Mouse (Mus musculus) kidney, adult 2 months (tissue): ENCODE results near the gene Mmp28. TPM values are rescaled to one million over a fixed set of nuclear protein-coding genes. Genes with fewer than 3 reads are reported as not detected.
A peak's percentile ranks its signal among the peaks of the same experiment; 100 is the strongest.

Experiments
- DNase-seq: peaks from one replicate; pipeline ENCODE4 v3.0.0; 2021
- H3K27ac ChIP-seq: fragments of 200-500 bp; 2 replicates; pipeline ENCODE4 v1.5.1; 2012; ENCODE audit warnings: low read depth, low read length, control low read depth, inconsistent platforms; ENCODE audit not compliant: insufficient read depth
- H3K27me3 ChIP-seq: fragments of 200-500 bp; replicated peaks from 2 replicates; pipeline ENCODE4 v1.6.1; 2012; ENCODE audit warnings: mild to moderate bottlenecking, moderate library complexity, low read length, inconsistent platforms; ENCODE audit not compliant: control insufficient read depth, insufficient read depth
- H3K36me3 ChIP-seq: fragments of 200-500 bp; 2 replicates; pipeline ENCODE4 v1.6.1; 2012; ENCODE audit warnings: mild to moderate bottlenecking, moderate library complexity, low read length, inconsistent platforms; ENCODE audit not compliant: control insufficient read depth, insufficient read depth
- H3K4me1 ChIP-seq: fragments of 200-500 bp; 2 replicates; pipeline ENCODE4 v1.6.1; 2011; ENCODE audit warnings: low read length; ENCODE audit not compliant: control insufficient read depth, insufficient read depth
- H3K4me3 ChIP-seq: fragments of 200-500 bp; 2 replicates; pipeline ENCODE4 v1.5.1; 2011; ENCODE audit warnings: mild to moderate bottlenecking, low read depth, low read length, control low read depth; ENCODE audit not compliant: insufficient read depth
- CTCF ChIP-seq: fragments of 200-500 bp; conservative IDR thresholded peaks from 2 replicates; pipeline ENCODE4 v1.5.1; 2011; ENCODE audit warnings: low read depth, mild to moderate bottlenecking, control low read depth, low read length, moderate library complexity, mixed read lengths; ENCODE audit not compliant: insufficient read depth, insufficient read length
- POLR2A ChIP-seq: fragments of 200-500 bp; IDR thresholded peaks from one replicate; pipeline ENCODE4 v1.6.1; 2011; ENCODE audit warnings: low read depth, low read length, control low read depth
- WGBS: fragments of 180-500 bp; shearing (Covaris S2); methylation state at CpG from one replicate; pipeline ENCODE4 v1.1.7; 2018; 5-methylcytosine and 5-hydroxymethylcytosine counted together
- polyA plus RNA-seq: library from polyadenylated mRNA; depleted of rRNA; stranded (reverse); fragments of >200 nt; gene quantifications from 2 replicates; pipeline ENCODE4 v1.2.3, GENCODE M21; 2012

Gene Mmp28
- polyA plus RNA-seq, 1 experiment, result 4.3 TPM

DNA sequence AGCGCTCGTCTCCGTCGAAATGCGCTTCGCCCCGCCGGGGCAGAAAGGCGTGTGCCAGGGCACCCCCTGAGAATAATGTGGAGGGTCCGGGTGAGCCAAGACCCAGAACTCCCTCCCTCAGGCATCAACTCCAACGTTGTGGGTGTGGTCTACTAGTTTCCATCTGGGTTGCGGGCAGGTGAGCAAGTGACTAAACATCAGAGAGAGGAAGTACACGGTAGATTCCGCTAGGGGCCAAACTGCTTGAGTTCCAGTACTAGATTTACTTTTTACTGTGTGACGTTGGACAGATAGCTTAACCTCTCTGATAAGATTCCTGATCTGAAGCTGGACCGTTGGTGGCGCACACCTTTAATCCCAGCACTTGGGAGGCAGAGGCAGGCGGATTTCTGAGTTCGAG, 17.9 kb downstream of the Mmp28 start:
- Histone ChIP-seq H3K27me3 (no peaks in the 10 kb centered on the region), H3K27ac (no peak overlapping the region), H3K36me3 (no peaks in the 10 kb centered on the region), H3K4me1 (peaks cover 9% of the 10 kb centered on the region; the same call in 1 of the 2 replicates), H3K4me3 (no peak overlapping the region)
- TF ChIP-seq POLR2A (no peak), CTCF (no peak)
- no peak for DNase-seq
- WGBS, result 39% methylated on average over 19 of the region's 19 CpGs

DNA sequence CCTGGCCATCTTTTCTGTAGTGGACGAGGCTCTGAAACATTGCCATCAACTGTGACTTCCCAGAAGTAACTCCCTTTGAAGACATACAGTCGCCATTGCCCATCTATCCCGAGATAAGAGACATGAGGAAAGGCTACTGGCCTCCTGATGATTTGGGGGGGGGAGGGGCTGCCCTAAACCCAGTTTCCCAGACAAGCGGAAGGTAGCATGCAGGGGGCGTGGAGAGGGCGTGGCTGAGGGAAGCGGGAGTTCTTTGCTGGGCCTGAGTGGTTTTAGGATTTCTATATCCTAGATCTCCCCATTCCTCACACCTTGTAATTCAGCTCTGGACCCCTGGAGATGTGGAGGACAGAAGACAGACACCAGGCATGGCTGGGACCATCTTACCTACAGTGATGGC, 19.0 kb downstream of the Mmp28 start:
- H3K4me1 ChIP-seq, result 0 out of 2 replicates have a peak, but pooled peaks cover 1% of the 10 kb centered on the region
- no peak overlapping the region for H3K27ac ChIP-seq
- no peak for DNase-seq
- TF ChIP-seq POLR2A, result no peak
- TF ChIP-seq CTCF, result no peak
- no peaks in the 10 kb centered on the region for H3K27me3 ChIP-seq
- WGBS, result 14% methylated on average over 7 of the region's 7 CpGs
- no peak overlapping the region for H3K4me3 ChIP-seq
- no peaks in the 10 kb centered on the region for H3K36me3 ChIP-seq

DNA sequence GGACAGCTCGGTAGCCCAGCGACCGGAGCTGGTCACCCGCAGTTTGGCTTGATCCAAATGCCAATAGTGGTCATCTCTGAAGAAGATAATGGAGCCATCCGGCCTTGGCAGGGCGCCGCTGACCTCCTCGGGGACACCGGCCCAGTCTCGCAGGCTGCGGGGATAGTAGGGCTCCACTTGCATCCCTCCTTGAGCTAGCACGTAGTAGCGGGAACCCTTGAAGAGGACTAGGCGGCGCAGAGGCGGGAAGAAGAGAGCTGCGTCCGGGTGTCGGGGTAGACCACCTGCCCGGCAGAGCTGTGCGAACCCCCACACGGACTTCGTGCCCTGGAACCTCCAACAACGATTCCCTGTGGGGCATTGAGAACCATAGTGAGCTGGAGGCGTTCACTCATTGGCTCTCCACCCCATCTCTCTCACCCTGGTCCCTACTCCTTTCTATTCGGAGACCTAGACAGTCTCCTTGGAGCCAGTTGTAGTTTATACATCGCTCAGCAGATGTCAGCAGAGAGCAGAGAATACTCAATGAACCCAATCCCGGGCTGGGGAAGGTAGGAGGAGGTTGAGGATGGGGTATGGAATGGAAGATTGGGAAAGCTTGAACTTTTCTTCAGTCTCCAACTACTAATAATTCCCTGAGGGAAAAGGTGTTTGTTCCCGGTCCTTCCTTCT, 20.1 kb downstream of the Mmp28 start:
- WGBS, result 14% methylated on average over 29 of the region's 29 CpGs
- DNase-seq, result peak; percentile 82
- no peaks in the 10 kb centered on the region for H3K27me3 ChIP-seq
- H3K4me1 ChIP-seq, result no peaks in the 10 kb centered on the region
- no peak overlapping the region for H3K4me3 ChIP-seq
- no peak overlapping the region for H3K27ac ChIP-seq
- TF ChIP-seq POLR2A, result no peak
- TF ChIP-seq CTCF, result peak; percentile 72
- H3K36me3 ChIP-seq, result no peaks in the 10 kb centered on the region

DNA sequence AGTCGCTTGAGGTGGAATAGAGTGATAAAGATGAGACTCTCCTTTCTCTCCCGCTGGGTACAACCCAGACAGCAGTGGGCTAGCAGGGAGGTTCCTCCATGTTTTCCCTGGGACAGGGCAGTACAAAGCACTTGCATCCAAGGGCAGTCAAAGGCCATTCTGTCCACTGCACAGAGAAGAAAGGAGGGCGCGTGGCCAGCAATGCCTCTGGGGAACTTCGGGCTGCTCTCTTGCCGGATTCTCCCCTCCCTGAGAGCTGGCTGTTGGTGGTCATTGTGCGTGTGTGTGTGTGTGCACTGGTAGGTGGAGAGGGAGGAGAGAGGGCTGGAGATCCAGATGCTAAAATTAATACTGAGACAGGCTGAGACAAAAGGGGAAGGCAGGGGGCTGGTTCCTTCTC, 21.6 kb downstream of the Mmp28 start:
- no peak overlapping the region for H3K4me3 ChIP-seq
- H3K27me3 ChIP-seq, result no peaks in the 10 kb centered on the region
- WGBS, result 44% methylated on average over 7 of the region's 7 CpGs
- no peak overlapping the region for H3K27ac ChIP-seq
- H3K36me3 ChIP-seq, result no peaks in the 10 kb centered on the region
- DNase-seq, result peak; percentile 47
- no peak for TF ChIP-seq CTCF
- TF ChIP-seq POLR2A, result no peak
- H3K4me1 ChIP-seq, result no peaks in the 10 kb centered on the region

DNA sequence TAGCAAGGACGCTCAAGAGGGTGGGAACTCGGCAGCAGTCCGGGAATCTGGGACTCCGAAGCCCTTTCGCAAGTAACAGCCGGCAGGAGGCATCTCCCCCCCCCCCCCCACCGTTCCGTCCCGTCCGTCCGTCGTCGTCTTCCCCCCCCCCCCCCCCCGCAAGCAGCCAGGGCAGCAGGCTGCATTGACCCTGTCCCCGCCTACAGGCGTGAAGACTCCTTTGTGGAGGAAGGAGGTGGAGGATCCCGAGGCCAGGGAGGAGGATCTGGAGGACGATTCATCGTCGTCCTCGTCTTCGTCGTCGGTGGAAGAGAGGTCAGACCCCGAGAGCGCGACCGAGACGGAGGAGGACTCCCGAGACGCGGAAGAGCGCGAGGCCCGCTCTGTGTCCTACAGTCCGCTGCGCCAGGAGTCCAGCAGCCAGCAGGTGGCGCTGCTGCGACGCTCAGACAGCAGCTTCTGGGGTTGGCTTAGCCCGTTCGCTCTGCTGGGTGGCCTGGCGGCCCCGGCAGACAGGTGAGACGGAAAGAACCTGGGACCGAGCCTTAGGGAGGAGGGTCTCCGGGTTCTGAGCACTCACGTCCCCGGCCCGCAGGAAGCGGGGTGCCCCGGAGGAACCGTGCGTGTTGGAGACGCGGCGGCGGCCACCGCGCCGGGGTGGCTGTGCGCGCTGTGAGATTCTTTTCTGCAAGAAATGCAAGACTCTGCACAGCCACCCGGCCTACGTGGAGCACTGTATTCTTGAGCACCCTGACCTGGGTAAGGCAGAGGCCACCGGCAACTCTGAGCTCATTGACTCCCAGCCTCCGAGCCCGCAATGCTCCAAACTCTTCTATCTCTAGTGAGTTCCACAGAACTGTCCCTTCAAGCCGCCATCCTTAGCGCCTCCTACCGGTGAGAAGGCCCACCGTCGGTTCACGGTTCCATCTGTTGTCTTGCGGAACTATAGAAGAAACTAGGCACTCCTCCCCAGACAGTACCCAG, 22.5 kb downstream of the Mmp28 start:
- TF ChIP-seq POLR2A, result no peak
- TF ChIP-seq CTCF, result peak; percentile 91
- H3K4me1 ChIP-seq, result no peaks in the 10 kb centered on the region
- WGBS, result under 1% methylated on average over 73 of the region's 75 CpGs
- H3K27ac ChIP-seq, result no peak overlapping the region
- peak; percentile 90 for DNase-seq
- no peaks in the 10 kb centered on the region for H3K36me3 ChIP-seq
- peak overlapping the region; percentile 61 for H3K4me3 ChIP-seq
- no peaks in the 10 kb centered on the region for H3K27me3 ChIP-seq

DNA sequence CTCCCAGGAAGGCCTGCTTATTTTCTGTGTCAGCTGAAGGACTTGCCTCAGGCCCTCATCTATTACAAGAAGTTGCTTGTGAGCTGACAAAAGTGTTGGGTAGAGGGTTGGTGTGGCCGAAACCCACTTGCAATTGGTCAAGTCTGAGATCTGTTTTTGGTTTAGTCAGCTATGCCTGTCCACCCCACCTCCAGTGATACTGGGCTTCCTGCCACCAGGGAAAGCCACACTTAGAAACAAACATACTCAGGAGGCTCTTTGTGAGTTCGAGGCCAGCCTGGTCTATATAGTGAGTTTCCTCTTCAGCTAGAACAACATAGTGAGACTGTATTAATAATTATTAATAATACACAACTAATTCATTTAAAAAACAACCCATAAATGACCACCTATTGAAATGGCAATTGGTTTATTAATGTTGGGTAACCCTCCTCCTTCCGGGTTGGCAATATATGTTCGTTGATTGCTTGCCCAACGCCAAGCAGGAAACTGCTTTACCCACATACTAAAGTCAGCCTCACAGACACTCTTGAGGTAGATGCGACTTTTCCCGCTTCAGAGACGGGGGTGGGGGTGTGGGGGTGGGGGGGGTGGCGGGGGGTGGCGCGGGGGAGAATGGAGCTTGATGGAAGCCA, 23.3 kb downstream of the Mmp28 start:
- Histone ChIP-seq H3K36me3 (no peaks in the 10 kb centered on the region), H3K4me1 (no peaks in the 10 kb centered on the region), H3K27me3 (no peaks in the 10 kb centered on the region), H3K27ac (no peak overlapping the region), H3K4me3 (no peak overlapping the region)
- WGBS, result 42% methylated on average over 8 of the region's 11 CpGs
- no peak for DNase-seq
- no peak for TF ChIP-seq POLR2A
- no peak for TF ChIP-seq CTCF
